7 mouse cellular contexts compared by ENCODE assay signal in the genomic region with DNA sequence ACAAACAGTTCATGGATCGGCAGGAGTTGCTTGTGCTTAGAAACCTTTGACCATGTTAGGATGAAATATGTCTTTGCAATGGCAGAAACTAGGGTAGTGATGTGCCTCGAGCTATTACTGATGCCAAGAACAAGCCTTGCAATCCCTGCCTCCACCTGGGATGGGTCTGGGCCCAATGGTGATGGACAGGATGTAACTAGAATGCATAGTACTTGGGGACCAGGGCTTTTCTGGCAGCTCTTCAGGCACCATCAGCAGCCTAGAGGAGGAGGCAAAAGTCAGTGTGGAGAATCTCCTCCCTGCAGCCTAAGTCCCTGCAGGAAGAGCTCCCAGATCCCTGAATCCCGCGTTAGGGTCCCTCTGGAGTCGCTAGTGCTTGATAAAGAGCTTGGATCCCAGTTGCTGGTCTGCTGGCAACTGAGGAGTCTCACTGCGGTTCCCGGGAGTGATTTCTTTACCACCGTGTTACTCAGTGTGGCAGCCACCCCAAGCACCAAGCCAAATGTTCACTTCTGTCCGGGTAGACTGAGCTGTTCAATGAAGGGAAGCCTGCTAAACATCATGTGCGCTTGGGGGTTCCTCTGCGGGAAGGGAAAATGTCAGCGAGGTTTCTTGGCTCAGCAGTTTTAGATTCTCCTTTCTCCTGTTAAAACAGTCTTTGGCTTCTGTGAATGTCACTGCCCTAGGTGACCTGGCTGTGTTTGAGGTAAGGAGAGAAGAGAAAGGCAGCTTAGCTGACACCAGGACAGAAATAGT. TPM values are rescaled to one million over a fixed set of nuclear protein-coding genes. Genes with fewer than 3 reads are reported as not detected.
DNase-seq lines count a peak whose midpoint lies in the region; ATAC-seq lines count a peak whose summit lies in the region.

No protein-coding gene starts in this region.

- 47% methylated on average over 12 of the region's 12 CpGs for WGBS in hindbrain, embryonic 12.5 days
- WGBS in liver, embryonic 15.5 days (ENCODE audit: insufficient replicate concordance) = 37% methylated on average over 12 of the region's 12 CpGs

- H3K4me2 ChIP-seq in hindbrain, embryonic 12.5 days (replicated peaks) = peak overlapping the region; percentile 93
- H3K4me2 ChIP-seq in liver, embryonic 15.5 days = peak overlapping the region; percentile 78

- H3K9me3 ChIP-seq in hindbrain, embryonic 12.5 days (replicated peaks) = no peaks in the 10 kb centered on the region
- no peaks in the 10 kb centered on the region for H3K9me3 ChIP-seq in liver, embryonic 15.5 days (replicated peaks)

- peaks cover 31% of the 10 kb centered on the region for H3K27me3 ChIP-seq in hindbrain, embryonic 12.5 days
- peaks cover 54% of the 10 kb centered on the region for H3K27me3 ChIP-seq in liver, embryonic 15.5 days

- peak overlapping the region; percentile 58; the same call in 1 of the 2 replicates for H3K4me3 ChIP-seq in hindbrain, embryonic 12.5 days
- H3K4me3 ChIP-seq in liver, embryonic 15.5 days (replicated peaks) = peak overlapping the region; percentile 56

- ATAC-seq in hindbrain, embryonic 12.5 days (ENCODE audit: low FRiP score) = no peak
- no peak for ATAC-seq in liver, embryonic 15.5 days (ENCODE audit: insufficient read depth)
- no peak for ATAC-seq in CD4-positive, CD25-positive, alpha-beta regulatory T cell, adult 4 months
- no peak for ATAC-seq in megakaryocyte progenitor cell, adult 5-6 weeks (replicated peaks; ENCODE audit: poor library complexity)

- no peak overlapping the region for H3K9ac ChIP-seq in hindbrain, embryonic 12.5 days
- no peak overlapping the region for H3K9ac ChIP-seq in liver, embryonic 15.5 days

- H3K36me3 ChIP-seq in hindbrain, embryonic 12.5 days = no peaks in the 10 kb centered on the region
- no peaks in the 10 kb centered on the region for H3K36me3 ChIP-seq in liver, embryonic 15.5 days (replicated peaks)

- DNase-seq in right cerebral cortex, postnatal 25 days = peak; percentile 13
- DNase-seq in right cerebral cortex, adult 18-20 months = no peak
- DNase-seq in cerebellum, postnatal 36 days = peak; percentile 25 to 42

- H3K27ac ChIP-seq in hindbrain, embryonic 12.5 days = no peak overlapping the region
- no peak overlapping the region for H3K27ac ChIP-seq in liver, embryonic 15.5 days (replicated peaks)

- H3K4me1 ChIP-seq in hindbrain, embryonic 12.5 days = peaks cover 4% of the 10 kb centered on the region; the same call in 1 of the 2 replicates
- peaks cover 4% of the 10 kb centered on the region; the same call in 1 of the 2 replicates for H3K4me1 ChIP-seq in liver, embryonic 15.5 days (replicated peaks)

RNA-seq across cellular contexts. Expression of gene Tnfrsf11a, which starts 1.1 kb away (rescaled TPM):
- polyA plus RNA-seq in hindbrain, embryonic 12.5 days (2016; fragmentation: Nextera tagmentation; extraction: Ambion mirVana) = 0.30 and 0.52 TPM in 2 replicates
- 0.38 and 0.48 TPM in 2 replicates for polyA plus RNA-seq in liver, embryonic 15.5 days (2015; fragmentation: Nextera tagmentation; extraction: Ambion mirVana)
- polyA plus RNA-seq in CD4-positive, CD25-positive, alpha-beta regulatory T cell, adult 4 months (2017; shearing (Covaris generic)) = under 1 TPM in 1 of 2 experiments, not detected in 1; 0.15 TPM
- 0.22 and 0.64 TPM in 2 replicates for total RNA-seq in megakaryocyte progenitor cell, adult 5-6 weeks (2015)
- total RNA-seq in megakaryocyte progenitor cell, adult 5-6 weeks (2017) = 0.98 TPM in 1 of 2 replicates, not detected in the other
